Mouse (Mus musculus): Measurements from ENCODE around the gene Mov10l1. TPM values are rescaled to one million over a fixed set of nuclear protein-coding genes. Genes with fewer than 3 reads are reported as not detected.

Mov10l1 gene
- total and polyA plus RNA-seq, 2 experiments = not detected

DNA sequence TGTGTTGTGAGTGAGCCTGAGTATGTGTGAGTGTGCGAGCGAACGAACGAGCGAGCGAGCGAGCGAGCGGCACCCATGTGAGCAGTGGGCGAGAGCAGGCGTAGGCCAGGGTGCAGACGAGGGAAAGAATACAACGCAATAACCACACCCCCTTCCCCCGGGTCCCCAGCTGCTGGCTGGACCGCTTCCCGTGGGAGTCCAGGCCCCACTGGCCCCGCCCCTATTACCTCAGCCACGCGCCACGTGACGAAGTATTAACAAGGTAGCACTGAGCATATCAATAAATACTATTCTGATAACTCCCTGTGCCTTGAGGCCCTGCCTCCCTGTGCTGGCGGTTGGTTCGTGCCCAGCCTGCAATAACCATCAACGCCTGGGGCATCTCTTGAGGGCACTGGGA lies 87.9 kb downstream of the Mov10l1 start:
- H3K27ac ChIP-seq (replicated peaks; ENCODE audit: insufficient read depth, low read depth, low read length) = no peak overlapping the region
- H3K4me3 ChIP-seq (ENCODE audit: insufficient read depth, low read depth, low read length) = no peak overlapping the region
- no peaks in the 10 kb centered on the region for H3K79me2 ChIP-seq (ENCODE audit: control insufficient read depth, insufficient read depth, low read length)
- TF ChIP-seq POLR2A (IDR thresholded peaks at IDR 0.05; ENCODE audit: extremely low read depth, insufficient read depth, low read length) (no peak), CTCF (IDR thresholded peaks at IDR 0.05; ENCODE audit: low read depth, low read length) (no peak)
- H3K36me3 ChIP-seq (ENCODE audit: control insufficient read depth, insufficient read depth, low read length) = no peaks in the 10 kb centered on the region
- H3K27me3 ChIP-seq (ENCODE audit: control insufficient read depth, insufficient read depth, low read length) = peaks cover 20% of the 10 kb centered on the region
- DNase-seq (ENCODE audit: extremely low read depth, low read depth, low spot score) = no peak
- WGBS = 71% methylated on average over 24 of the region's 24 CpGs
- no peak overlapping the region for H3K9ac ChIP-seq (ENCODE audit: low read depth, low read length)
- peaks cover 3% of the 10 kb centered on the region; the same call in 1 of the 2 replicates for H3K4me1 ChIP-seq (ENCODE audit: control insufficient read depth, insufficient read depth, low read length)

- no peak overlapping the region for H3K9ac ChIP-seq (ENCODE audit: low read depth, low read length)
- no peak for TF ChIP-seq CTCF (IDR thresholded peaks at IDR 0.05; ENCODE audit: low read depth, low read length)
- no peak for TF ChIP-seq POLR2A (IDR thresholded peaks at IDR 0.05; ENCODE audit: extremely low read depth, insufficient read depth, low read length)
- no peaks in the 10 kb centered on the region for H3K27me3 ChIP-seq (ENCODE audit: control insufficient read depth, insufficient read depth, low read length)
- no peak overlapping the region for H3K4me3 ChIP-seq (ENCODE audit: insufficient read depth, low read depth, low read length)
- H3K36me3 ChIP-seq (ENCODE audit: control insufficient read depth, insufficient read depth, low read length) = no peaks in the 10 kb centered on the region
- no peak overlapping the region for H3K27ac ChIP-seq (replicated peaks; ENCODE audit: insufficient read depth, low read depth, low read length)
- 88% methylated on average over 10 of the region's 10 CpGs for WGBS
- peaks cover 21% of the 10 kb centered on the region; the same call in 1 of the 2 replicates for H3K79me2 ChIP-seq (ENCODE audit: control insufficient read depth, insufficient read depth, low read length)
- H3K4me1 ChIP-seq (ENCODE audit: control insufficient read depth, insufficient read depth, low read length) = peaks cover 15% of the 10 kb centered on the region
- no peak for DNase-seq (ENCODE audit: extremely low read depth, low read depth, low spot score)
These were observed 91.4 kb downstream of the Mov10l1 start for GRCm38 (mm10) chr15:89073993-89074603.

- peak within 1 kb of the TSS; percentile 96 for H3K27ac ChIP-seq (replicated peaks; ENCODE audit: insufficient read depth, low read depth, low read length)
- H3K79me2 ChIP-seq (ENCODE audit: control insufficient read depth, insufficient read depth, low read length) = peaks cover 21% of the 10 kb centered on the region; the same call in 1 of the 2 replicates
- peaks cover 15% of the 10 kb centered on the region for H3K4me1 ChIP-seq (ENCODE audit: control insufficient read depth, insufficient read depth, low read length)
- H3K9ac ChIP-seq (ENCODE audit: low read depth, low read length) = peak within 1 kb of the TSS; percentile 96
- peak; percentile 28 for DNase-seq (ENCODE audit: extremely low read depth, low read depth, low spot score)
- peak within 1 kb of the TSS; percentile 96 for H3K4me3 ChIP-seq (ENCODE audit: insufficient read depth, low read depth, low read length)
- no peaks in the 10 kb centered on the region for H3K27me3 ChIP-seq (ENCODE audit: control insufficient read depth, insufficient read depth, low read length)
- TF ChIP-seq POLR2A (IDR thresholded peaks at IDR 0.05; ENCODE audit: extremely low read depth, insufficient read depth, low read length) (no peak), CTCF (IDR thresholded peaks at IDR 0.05; ENCODE audit: low read depth, low read length) (no peak)
- WGBS = 34% methylated on average over 11 of the region's 11 CpGs
- H3K36me3 ChIP-seq (ENCODE audit: control insufficient read depth, insufficient read depth, low read length) = 0 out of 2 replicates have a peak, but pooled peaks cover 2% of the 10 kb centered on the region
These were observed 92.1 kb downstream of the Mov10l1 start, which contains the start of gene Trabd for GRCm38 (mm10) chr15:89074613-89075477. Trabd (plus strand) TSS chr15:89075124.

- H3K79me2 ChIP-seq (ENCODE audit: control insufficient read depth, insufficient read depth, low read length) = peaks cover 21% of the 10 kb centered on the region; the same call in 1 of the 2 replicates
- H3K9ac ChIP-seq (ENCODE audit: low read depth, low read length) = peak overlapping the region; percentile 96
- H3K27me3 ChIP-seq (ENCODE audit: control insufficient read depth, insufficient read depth, low read length) = no peaks in the 10 kb centered on the region
- under 1% methylated on average over 57 of the region's 59 CpGs for WGBS
- peak; percentile 62 for DNase-seq (ENCODE audit: extremely low read depth, low read depth, low spot score)
- TF ChIP-seq CTCF (IDR thresholded peaks at IDR 0.05; ENCODE audit: low read depth, low read length) (no peak), POLR2A (IDR thresholded peaks at IDR 0.05; ENCODE audit: extremely low read depth, insufficient read depth, low read length) (peak; percentile 70)
- peaks cover 15% of the 10 kb centered on the region for H3K4me1 ChIP-seq (ENCODE audit: control insufficient read depth, insufficient read depth, low read length)
- H3K36me3 ChIP-seq (ENCODE audit: control insufficient read depth, insufficient read depth, low read length) = 0 out of 2 replicates have a peak, but pooled peaks cover 2% of the 10 kb centered on the region
- peak overlapping the region; percentile 96 for H3K27ac ChIP-seq (replicated peaks; ENCODE audit: insufficient read depth, low read depth, low read length)
- peak overlapping the region; percentile 96 for H3K4me3 ChIP-seq (ENCODE audit: insufficient read depth, low read depth, low read length)
These were observed 92.9 kb downstream of the Mov10l1 start for GRCm38 (mm10) chr15:89075478-89076147.

DNA sequence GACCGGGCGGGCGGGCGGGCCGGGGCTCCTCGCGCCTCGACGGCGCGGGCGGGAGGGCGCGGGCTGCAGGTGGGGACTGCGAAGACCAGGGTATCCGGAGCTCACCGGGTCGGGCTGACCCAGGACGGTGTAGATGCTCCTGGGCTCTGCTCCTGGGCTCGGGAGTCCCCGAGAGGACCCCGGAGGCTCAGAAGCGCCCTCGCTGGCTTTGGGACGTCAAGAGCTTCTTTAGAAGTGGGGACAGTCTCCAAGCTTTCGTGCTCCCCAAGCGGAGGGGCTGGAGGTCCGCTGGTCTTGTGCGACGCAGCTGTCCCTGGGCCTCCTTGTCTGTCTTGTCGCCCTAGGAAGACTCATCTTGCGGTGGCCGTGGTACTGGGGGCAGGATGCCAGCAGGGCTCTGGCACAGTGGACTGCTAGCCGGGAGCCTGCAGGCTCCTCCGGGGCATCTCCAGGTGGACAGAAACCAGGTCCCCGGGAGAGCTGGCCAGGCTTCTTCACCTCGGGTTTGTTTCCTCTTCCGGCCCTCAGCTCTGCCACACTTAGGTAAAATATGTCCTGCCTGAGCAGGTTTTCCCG lies 93.5 kb downstream of the Mov10l1 start:
- peak; percentile 64 for DNase-seq (ENCODE audit: extremely low read depth, low read depth, low spot score)
- H3K27ac ChIP-seq (replicated peaks; ENCODE audit: insufficient read depth, low read depth, low read length) = peak overlapping the region; percentile 97
- H3K4me1 ChIP-seq (ENCODE audit: control insufficient read depth, insufficient read depth, low read length) = peaks cover 15% of the 10 kb centered on the region
- TF ChIP-seq POLR2A (IDR thresholded peaks at IDR 0.05; ENCODE audit: extremely low read depth, insufficient read depth, low read length) (no peak), CTCF (IDR thresholded peaks at IDR 0.05; ENCODE audit: low read depth, low read length) (no peak)
- H3K79me2 ChIP-seq (ENCODE audit: control insufficient read depth, insufficient read depth, low read length) = peaks cover 21% of the 10 kb centered on the region; the same call in 1 of the 2 replicates
- H3K27me3 ChIP-seq (ENCODE audit: control insufficient read depth, insufficient read depth, low read length) = no peaks in the 10 kb centered on the region
- H3K4me3 ChIP-seq (ENCODE audit: insufficient read depth, low read depth, low read length) = peak overlapping the region; percentile 96
- peak overlapping the region; percentile 96 for H3K9ac ChIP-seq (ENCODE audit: low read depth, low read length)
- WGBS = under 1% methylated on average over 36 of the region's 39 CpGs
- H3K36me3 ChIP-seq (ENCODE audit: control insufficient read depth, insufficient read depth, low read length) = 0 out of 2 replicates have a peak, but pooled peaks cover 2% of the 10 kb centered on the region

All from liver, adult 2 months (tissue).